8 mouse cellular contexts compared by ENCODE assay signal in genomic region chr19:57275166-57275953, GRCm38 (mm10). TPM values are rescaled to one million over a fixed set of nuclear protein-coding genes. Genes with fewer than 3 reads are reported as not detected.
DNase-seq lines count a peak whose midpoint lies in the region; ATAC-seq and TF ChIP-seq lines count a peak whose summit lies in the region.

No protein-coding gene starts in this region.

- no peaks in the 10 kb centered on the region for H3K27me3 ChIP-seq in lung, embryonic 14.5 days (ENCODE audit: insufficient read depth, low read length)
- H3K27me3 ChIP-seq in heart, embryonic 15.5 days, result no peaks in the 10 kb centered on the region
- peaks cover 11% of the 10 kb centered on the region; the same call in 1 of the 2 replicates for H3K27me3 ChIP-seq in neural tube, embryonic 13.5 days

- no peaks in the 10 kb centered on the region for H3K9me3 ChIP-seq in lung, embryonic 14.5 days (ENCODE audit: low read depth, low read length)
- no peaks in the 10 kb centered on the region for H3K9me3 ChIP-seq in heart, embryonic 15.5 days (replicated peaks)
- no peaks in the 10 kb centered on the region for H3K9me3 ChIP-seq in neural tube, embryonic 13.5 days

- no peaks in the 10 kb centered on the region for H3K36me3 ChIP-seq in lung, embryonic 14.5 days (ENCODE audit: insufficient read depth)
- no peaks in the 10 kb centered on the region for H3K36me3 ChIP-seq in heart, embryonic 15.5 days
- no peaks in the 10 kb centered on the region for H3K36me3 ChIP-seq in neural tube, embryonic 13.5 days

- H3K9ac ChIP-seq in lung, embryonic 14.5 days, result no peak overlapping the region
- H3K9ac ChIP-seq in heart, embryonic 15.5 days, result no peak overlapping the region
- no peak overlapping the region for H3K9ac ChIP-seq in neural tube, embryonic 13.5 days

- no peak overlapping the region for H3K27ac ChIP-seq in lung, embryonic 14.5 days (ENCODE audit: low read depth)
- H3K27ac ChIP-seq in heart, embryonic 15.5 days, result peak overlapping the region; percentile 21; the same call in 1 of the 2 replicates
- H3K27ac ChIP-seq in neural tube, embryonic 13.5 days (replicated peaks), result no peak overlapping the region

- H3K4me2 ChIP-seq in lung, embryonic 14.5 days, result peak overlapping the region; percentile 48
- H3K4me2 ChIP-seq in heart, embryonic 15.5 days, result peak overlapping the region; percentile 41
- peak overlapping the region; percentile 28 for H3K4me2 ChIP-seq in neural tube, embryonic 13.5 days

- H3K4me3 ChIP-seq in lung, embryonic 14.5 days (ENCODE audit: low read depth, low read length), result peak overlapping the region; percentile 5; the same call in 1 of the 2 replicates
- no peak overlapping the region; the same call in 1 of the 2 replicates for H3K4me3 ChIP-seq in heart, embryonic 15.5 days
- H3K4me3 ChIP-seq in neural tube, embryonic 13.5 days, result no peak overlapping the region

- H3K4me1 ChIP-seq in lung, embryonic 14.5 days (ENCODE audit: insufficient read depth), result peaks cover 24% of the 10 kb centered on the region
- peaks cover 52% of the 10 kb centered on the region for H3K4me1 ChIP-seq in heart, embryonic 15.5 days (replicated peaks)
- peaks cover 45% of the 10 kb centered on the region for H3K4me1 ChIP-seq in neural tube, embryonic 13.5 days (replicated peaks)

- DNase-seq in lung, embryonic 14.5 days, result peak; percentile 69
- DNase-seq in lung, postnatal 10 days, result no peak
- peak; percentile 60 to 76 for DNase-seq in kidney, postnatal 25 days
- no peak for DNase-seq in gastrocnemius, postnatal 25 days
- no peak for DNase-seq in adrenal gland, adult 18-20 months (ENCODE audit: low spot score in 2 of 2)

- WGBS in lung, embryonic 14.5 days, result 15% methylated on average over 15 of the region's 15 CpGs
- 59% methylated on average over 15 of the region's 15 CpGs for WGBS in heart, embryonic 15.5 days
- 45% methylated on average over 15 of the region's 15 CpGs for WGBS in neural tube, embryonic 13.5 days

- TF ChIP-seq CTCF in lung, embryonic 14.5 days (IDR thresholded peaks at IDR 0.05; ENCODE audit: low read depth), result no peak

- ATAC-seq in lung, embryonic 14.5 days (ENCODE audit: insufficient read depth), result peak; percentile 59; the same call in 1 of the 2 replicates
- no peak for ATAC-seq in heart, embryonic 15.5 days (replicated peaks; ENCODE audit: insufficient number of reproducible peaks, insufficient read depth, low FRiP score, low read depth)
- ATAC-seq in neural tube, embryonic 13.5 days (ENCODE audit: low read depth), result no peak
- ATAC-seq in erythroid progenitor cell, adult 5-6 weeks (replicated peaks; ENCODE audit: low FRiP score, poor library complexity, severe bottlenecking), result no peak

RNA-seq across cellular contexts. Expression of gene Ablim1, which starts 39.4 kb away (rescaled TPM):
- 39.9 TPM in 2 replicates for polyA plus RNA-seq in lung, embryonic 14.5 days (2014; fragmentation: Nextera tagmentation; extraction: Ambion mirVana)
- 56.2 and 63.8 TPM in 2 replicates for polyA plus RNA-seq in heart, embryonic 15.5 days (2015; fragmentation: Nextera tagmentation; extraction: Ambion mirVana)
- 46.5 and 48.0 TPM in 2 replicates for polyA plus RNA-seq in neural tube, embryonic 13.5 days (2015; fragmentation: Nextera tagmentation; extraction: Ambion mirVana)
- total RNA-seq in gastrocnemius, postnatal 25 days (2021), result 10 to 100 TPM; 37.6 to 41.4 TPM
- total RNA-seq in erythroid progenitor cell, adult 5-6 weeks (2015; ENCODE audit: low replicate concordance), result 12.6 and 18.4 TPM in 2 replicates
- 7.6 and 10.0 TPM in 2 replicates for total RNA-seq in erythroid progenitor cell, adult 5-6 weeks (2017; ENCODE audit: low replicate concordance)
- total RNA-seq in adrenal gland, adult 18-20 months (2021), result 10 to 100 TPM; 28.9 to 50.3 TPM

Comparison
In these comparisons a context has a peak if more than half of its experiments do, and no peak if none do; other contexts are left out.
1. DNase-seq: peak in lung, embryonic 14.5 days (single experiment) and kidney, postnatal 25 days (2 of 2); none in lung, postnatal 10 days (single experiment), gastrocnemius, postnatal 25 days (single experiment) and adrenal gland, adult 18-20 months (0 of 2).
2. Peak in every context shown above with its lines, with median percentiles within 50 percentile points of each other: H3K4me2 ChIP-seq.